Mouse (Mus musculus) liver, embryonic 13.5 days (tissue): ENCODE measurements around the gene Gm10112. TPM values are rescaled to one million over a fixed set of nuclear protein-coding genes. Genes with fewer than 3 reads are reported as not detected.

Experiments used
- ATAC-seq: fragments of 200-750 bp; cut with Nextera tagmentation; 2 replicates; pipeline ENCODE4 v1.8.0; 2017; ENCODE audit warnings: low read depth, mild to moderate bottlenecking, moderate number of reproducible peaks, moderate library complexity
- DNase-seq: peaks from one replicate; pipeline ENCODE4 v3.0.0; 2022
- H3K27ac ChIP-seq: fragments of 300-500 bp; sonication (generic); 2 replicates; pipeline ENCODE4 v1.5.1; 2015; ENCODE audit warnings: moderate library complexity, mild to moderate bottlenecking, inconsistent platforms
- H3K27me3 ChIP-seq: fragments of 300-500 bp; sonication (generic); 2 replicates; pipeline ENCODE4 v1.6.1; 2015; ENCODE audit warnings: mild to moderate bottlenecking, inconsistent platforms
- H3K36me3 ChIP-seq: fragments of 300-500 bp; sonication (generic); 2 replicates; pipeline ENCODE4 v1.6.1; 2015; ENCODE audit warnings: mild to moderate bottlenecking, inconsistent platforms
- H3K4me1 ChIP-seq: fragments of 300-500 bp; sonication (generic); replicated peaks from 2 replicates; pipeline ENCODE4 v1.6.1; 2015; ENCODE audit warnings: inconsistent platforms
- H3K4me2 ChIP-seq: fragments of 300-500 bp; sonication (generic); 2 replicates; pipeline ENCODE4 v1.6.1; 2015; ENCODE audit warnings: inconsistent platforms, mild to moderate bottlenecking, moderate library complexity
- H3K4me3 ChIP-seq: fragments of 300-500 bp; sonication (generic); replicated peaks from 2 replicates; pipeline ENCODE4 v1.5.1; 2015; ENCODE audit warnings: mild to moderate bottlenecking, inconsistent platforms
- H3K9ac ChIP-seq: fragments of 300-500 bp; sonication (generic); 2 replicates; pipeline ENCODE4 v1.6.1; 2015; ENCODE audit warnings: mild to moderate bottlenecking, inconsistent platforms
- H3K9me3 ChIP-seq: fragments of 300-500 bp; sonication (generic); replicated peaks from 2 replicates; pipeline ENCODE4 v1.6.1; 2016; ENCODE audit warnings: inconsistent platforms
- WGBS: fragments of 180-500 bp; shearing (Covaris S2); methylation state at CpG from one replicate; pipeline ENCODE4 v1.1.7; 2015; ENCODE audit not compliant: insufficient replicate concordance; 5-methylcytosine and 5-hydroxymethylcytosine counted together
- polyA plus RNA-seq: library from polyadenylated mRNA; unstranded; fragments of >200 nt; fragmentation: Nextera tagmentation; extraction: Ambion mirVana; gene quantifications from 2 replicates; pipeline ENCODE4 v1.2.1, GENCODE M21; 2015

The Gm10112 gene
- polyA plus RNA-seq: not detected in 2 replicates

- Histone ChIP-seq H3K27me3 (no peaks in the 10 kb centered on the region), H3K9ac (no peak within 1 kb of the TSS), H3K4me3 (no peak within 1 kb of the TSS), H3K4me2 (no peak within 1 kb of the TSS), H3K27ac (no peak within 1 kb of the TSS), H3K36me3 (no peaks in the 10 kb centered on the region), H3K4me1 (no peaks in the 10 kb centered on the region), H3K9me3 (no peaks in the 10 kb centered on the region)
- ATAC-seq (no peak), DNase-seq (no peak)
- 64% methylated on average over 3 of the region's 3 CpGs for WGBS
Measured at GRCm38 (mm10) chrX:111168040-111168439, at the start of gene Gm10112. TSS of gene Gm10112 (plus strand) at chrX:111168340.

- Histone ChIP-seq H3K27me3 (no peaks in the 10 kb centered on the region), H3K27ac (no peak overlapping the region), H3K9me3 (no peaks in the 10 kb centered on the region), H3K9ac (no peak overlapping the region), H3K4me2 (no peak overlapping the region), H3K4me1 (no peaks in the 10 kb centered on the region), H3K36me3 (no peaks in the 10 kb centered on the region), H3K4me3 (no peak overlapping the region)
- ATAC-seq (no peak), DNase-seq (no peak)
- 33% methylated on average over 1 of the region's 1 CpGs for WGBS
Measured at GRCm38 (mm10) chrX:111189574-111189973, 21.4 kb downstream of the Gm10112 start.

- no peaks in the 10 kb centered on the region for H3K36me3 ChIP-seq
- H3K4me3 ChIP-seq: no peak overlapping the region
- no peaks in the 10 kb centered on the region for H3K4me1 ChIP-seq
- no peak for ATAC-seq
- no peaks in the 10 kb centered on the region for H3K27me3 ChIP-seq
- DNase-seq: no peak
- no peak overlapping the region for H3K4me2 ChIP-seq
- no peak overlapping the region for H3K9ac ChIP-seq
- 1% methylated on average over 2 of the region's 2 CpGs for WGBS
- no peaks in the 10 kb centered on the region for H3K9me3 ChIP-seq
- H3K27ac ChIP-seq: no peak overlapping the region
Measured at GRCm38 (mm10) chrX:111196376-111196775, 28.2 kb downstream of the Gm10112 start.

GRCm38 (mm10) chrX:111210225-111210624 lies 42.1 kb downstream of the Gm10112 start:
- H3K9me3 ChIP-seq: no peaks in the 10 kb centered on the region
- no peak overlapping the region for H3K4me3 ChIP-seq
- no peak for DNase-seq
- no peak for ATAC-seq
- no peaks in the 10 kb centered on the region for H3K4me1 ChIP-seq
- no peak overlapping the region for H3K4me2 ChIP-seq
- no peaks in the 10 kb centered on the region for H3K36me3 ChIP-seq
- no peak overlapping the region for H3K27ac ChIP-seq
- H3K9ac ChIP-seq: no peak overlapping the region
- 19% methylated on average over 5 of the region's 5 CpGs for WGBS
- no peaks in the 10 kb centered on the region for H3K27me3 ChIP-seq

Other genes starting within 250 kb of the Gm10112 start
- not detected in 2 replicates for gene Cylc1, start 57.9 kb upstream of the Gm10112 start, polyA plus RNA-seq